Mouse (Mus musculus) heart, embryonic 13.5 days (tissue): ENCODE data around the gene Mgst2. TPM values are rescaled to one million over a fixed set of nuclear protein-coding genes. Genes with fewer than 3 reads are reported as not detected.
A peak's percentile ranks its signal among the peaks of the same experiment; 100 is the strongest.

Source experiments
- ATAC-seq: fragments of 200-750 bp; cut with Nextera tagmentation; 2 replicates; pipeline ENCODE4 v1.8.0; 2017; ENCODE audit warnings: moderate TSS enrichment; ENCODE audit not compliant: insufficient number of reproducible peaks, low FRiP score, low TSS enrichment; ENCODE audit errors: extremely low read depth
- H3K27ac ChIP-seq: fragments of 300-500 bp; sonication (generic); replicated peaks from 2 replicates; pipeline ENCODE4 v1.5.1; 2015; ENCODE audit warnings: moderate library complexity, mild to moderate bottlenecking, inconsistent platforms
- H3K27me3 ChIP-seq: fragments of 300-500 bp; sonication (generic); replicated peaks from 2 replicates; pipeline ENCODE4 v1.6.1; 2015; ENCODE audit warnings: mild to moderate bottlenecking, inconsistent platforms
- H3K36me3 ChIP-seq: fragments of 300-500 bp; sonication (generic); 2 replicates; pipeline ENCODE4 v1.6.1; 2015; ENCODE audit warnings: mild to moderate bottlenecking, inconsistent platforms
- H3K4me1 ChIP-seq: fragments of 300-500 bp; sonication (generic); 2 replicates; pipeline ENCODE4 v1.6.1; 2015; ENCODE audit warnings: inconsistent platforms
- H3K4me2 ChIP-seq: fragments of 300-500 bp; sonication (generic); 2 replicates; pipeline ENCODE4 v1.6.1; 2015; ENCODE audit warnings: inconsistent platforms, mild to moderate bottlenecking, moderate library complexity
- H3K4me3 ChIP-seq: fragments of 300-500 bp; sonication (generic); 2 replicates; pipeline ENCODE4 v1.5.1; 2015; ENCODE audit warnings: moderate library complexity, mild to moderate bottlenecking, inconsistent platforms
- H3K9ac ChIP-seq: fragments of 300-500 bp; sonication (generic); 2 replicates; pipeline ENCODE4 v1.6.1; 2015; ENCODE audit warnings: inconsistent platforms, mild to moderate bottlenecking, moderate library complexity
- H3K9me3 ChIP-seq: fragments of 300-500 bp; sonication (generic); 2 replicates; pipeline ENCODE4 v1.6.1; 2016; ENCODE audit warnings: inconsistent platforms
- WGBS: fragments of 180-500 bp; shearing (Covaris S2); methylation state at CpG from one replicate; pipeline ENCODE4 v1.1.7; 2015; ENCODE audit warnings: mixed read lengths; 5-methylcytosine and 5-hydroxymethylcytosine counted together
- polyA plus RNA-seq: library from polyadenylated mRNA; unstranded; fragments of >200 nt; fragmentation: Nextera tagmentation; extraction: Ambion mirVana; gene quantifications from 2 replicates; pipeline ENCODE4 v1.2.1, GENCODE M21; 2015

Mgst2 gene
- polyA plus RNA-seq, 1 experiment from 2014 or later = 2.4 TPM

- no peak overlapping the region for H3K9ac ChIP-seq
- H3K27me3 ChIP-seq = no peaks in the 10 kb centered on the region
- no peak overlapping the region for H3K4me3 ChIP-seq
- no peak overlapping the region for H3K27ac ChIP-seq
- WGBS = 63% methylated on average over 3 of the region's 3 CpGs
- H3K36me3 ChIP-seq = no peaks in the 10 kb centered on the region
- ATAC-seq = no peak
- no peak overlapping the region for H3K4me2 ChIP-seq
- H3K4me1 ChIP-seq = peaks cover 49% of the 10 kb centered on the region
- H3K9me3 ChIP-seq = no peaks in the 10 kb centered on the region
These were observed 57.3 kb downstream of the Mgst2 start for GRCm38 (mm10) chr3:51717455-51717854.

- Histone ChIP-seq H3K4me1 (peaks cover 44% of the 10 kb centered on the region), H3K27me3 (no peaks in the 10 kb centered on the region), H3K4me2 (no peak overlapping the region), H3K9me3 (no peaks in the 10 kb centered on the region), H3K36me3 (no peaks in the 10 kb centered on the region), H3K4me3 (no peak overlapping the region), H3K9ac (no peak overlapping the region), H3K27ac (no peak overlapping the region)
- 63% methylated on average over 4 of the region's 4 CpGs for WGBS
- no peak for ATAC-seq
These were observed 57.7 kb downstream of the Mgst2 start for GRCm38 (mm10) chr3:51717909-51718308.

- no peak overlapping the region for H3K4me3 ChIP-seq
- no peak overlapping the region for H3K4me2 ChIP-seq
- H3K27me3 ChIP-seq = no peaks in the 10 kb centered on the region
- no peak overlapping the region for H3K9ac ChIP-seq
- H3K4me1 ChIP-seq = peaks cover 44% of the 10 kb centered on the region
- peak overlapping the region; percentile 48; the same call in 1 of the 2 replicates for H3K27ac ChIP-seq
- no peak for ATAC-seq
- no peaks in the 10 kb centered on the region for H3K36me3 ChIP-seq
- H3K9me3 ChIP-seq = no peaks in the 10 kb centered on the region
- WGBS = 42% methylated on average over 3 of the region's 3 CpGs
These were observed 59.2 kb downstream of the Mgst2 start for GRCm38 (mm10) chr3:51719373-51719772.

GRCm38 (mm10) chr3:51719982-51720381 lies 59.8 kb downstream of the Mgst2 start:
- WGBS = 61% methylated on average over 1 of the region's 1 CpGs
- Histone ChIP-seq H3K27me3 (no peaks in the 10 kb centered on the region), H3K36me3 (no peaks in the 10 kb centered on the region), H3K27ac (0 out of 2 replicates have a peak overlapping the region, but pooled peaks have one; percentile 48), H3K4me1 (peaks cover 44% of the 10 kb centered on the region), H3K9ac (no peak overlapping the region), H3K9me3 (no peaks in the 10 kb centered on the region), H3K4me3 (no peak overlapping the region), H3K4me2 (no peak overlapping the region)
- no peak for ATAC-seq

GRCm38 (mm10) chr3:51726257-51726656 lies 66.1 kb downstream of the Mgst2 start:
- H3K4me1 ChIP-seq = peaks cover 64% of the 10 kb centered on the region

GRCm38 (mm10) chr3:51727487-51727886 lies 67.3 kb downstream of the Mgst2 start:
- Histone ChIP-seq H3K27me3 (no peaks in the 10 kb centered on the region), H3K4me1 (peaks cover 67% of the 10 kb centered on the region), H3K4me3 (no peak overlapping the region), H3K9me3 (no peaks in the 10 kb centered on the region), H3K4me2 (peak overlapping the region; percentile 60; the same call in 1 of the 2 replicates), H3K27ac (peak overlapping the region; percentile 95), H3K36me3 (no peaks in the 10 kb centered on the region), H3K9ac (peak overlapping the region; percentile 47)
- WGBS = 55% methylated on average over 3 of the region's 3 CpGs
- no peak for ATAC-seq

More at GRCm38 (mm10) chr3:51726257-51726656, 66.1 kb downstream of the Mgst2 start:
- WGBS = 56% methylated on average over 6 of the region's 6 CpGs
- H3K9me3 ChIP-seq = no peaks in the 10 kb centered on the region
- ATAC-seq = no peak
- H3K27ac ChIP-seq = peak overlapping the region; percentile 95
- H3K4me2 ChIP-seq = no peak overlapping the region
- no peak overlapping the region for H3K9ac ChIP-seq
- no peaks in the 10 kb centered on the region for H3K36me3 ChIP-seq
- H3K27me3 ChIP-seq = no peaks in the 10 kb centered on the region
- no peak overlapping the region for H3K4me3 ChIP-seq

GRCm38 (mm10) chr3:51727968-51728367 lies 67.8 kb downstream of the Mgst2 start:
- Histone ChIP-seq H3K9me3 (no peaks in the 10 kb centered on the region), H3K4me2 (peak overlapping the region; percentile 60), H3K4me3 (peak overlapping the region; percentile 21), H3K27me3 (no peaks in the 10 kb centered on the region), H3K36me3 (no peaks in the 10 kb centered on the region), H3K4me1 (peaks cover 71% of the 10 kb centered on the region), H3K27ac (peak overlapping the region; percentile 95), H3K9ac (peak overlapping the region; percentile 47)
- WGBS = 7% methylated on average over 8 of the region's 8 CpGs
- ATAC-seq = peak; percentile 40

GRCm38 (mm10) chr3:51728456-51728855 lies 68.3 kb downstream of the Mgst2 start:
- Histone ChIP-seq H3K9ac (peak overlapping the region; percentile 47), H3K4me2 (peak overlapping the region; percentile 60), H3K36me3 (no peaks in the 10 kb centered on the region), H3K27ac (peak overlapping the region; percentile 95), H3K4me3 (peak overlapping the region; percentile 21), H3K4me1 (peaks cover 74% of the 10 kb centered on the region), H3K27me3 (no peaks in the 10 kb centered on the region), H3K9me3 (no peaks in the 10 kb centered on the region)
- ATAC-seq = peak; percentile 90
- WGBS = 11% methylated on average over 12 of the region's 12 CpGs

- H3K9me3 ChIP-seq = no peaks in the 10 kb centered on the region
- peak overlapping the region; percentile 60 for H3K4me2 ChIP-seq
- H3K27ac ChIP-seq = peak overlapping the region; percentile 95
- ATAC-seq = no peak
- peak overlapping the region; percentile 44; the same call in 1 of the 2 replicates for H3K9ac ChIP-seq
- 59% methylated on average over 14 of the region's 14 CpGs for WGBS
- H3K4me3 ChIP-seq = no peak overlapping the region
- no peaks in the 10 kb centered on the region for H3K27me3 ChIP-seq
- H3K4me1 ChIP-seq = peaks cover 72% of the 10 kb centered on the region
- H3K36me3 ChIP-seq = no peaks in the 10 kb centered on the region
These were observed 69.2 kb downstream of the Mgst2 start for GRCm38 (mm10) chr3:51729109-51729918.

- WGBS = 82% methylated on average over 7 of the region's 7 CpGs
- H3K4me1 ChIP-seq = peaks cover 59% of the 10 kb centered on the region
- H3K9me3 ChIP-seq = no peaks in the 10 kb centered on the region
These were observed 70.5 kb downstream of the Mgst2 start for GRCm38 (mm10) chr3:51730662-51731061.

GRCm38 (mm10) chr3:51731949-51732636 lies 71.9 kb downstream of the Mgst2 start:
- no peak overlapping the region for H3K27ac ChIP-seq
- H3K9me3 ChIP-seq = no peaks in the 10 kb centered on the region
- no peak for ATAC-seq
- H3K27me3 ChIP-seq = 0 out of 2 replicates have a peak, but pooled peaks cover 3% of the 10 kb centered on the region
- no peak overlapping the region for H3K4me2 ChIP-seq
- WGBS = 90% methylated on average over 16 of the region's 16 CpGs
- H3K36me3 ChIP-seq = no peaks in the 10 kb centered on the region
- H3K4me3 ChIP-seq = no peak overlapping the region
- H3K9ac ChIP-seq = no peak overlapping the region
- H3K4me1 ChIP-seq = peaks cover 59% of the 10 kb centered on the region

More at GRCm38 (mm10) chr3:51730662-51731061, 70.5 kb downstream of the Mgst2 start:
- H3K27me3 ChIP-seq = 0 out of 2 replicates have a peak, but pooled peaks cover under 1% of the 10 kb centered on the region
- no peaks in the 10 kb centered on the region for H3K36me3 ChIP-seq
- no peak overlapping the region for H3K4me2 ChIP-seq
- no peak overlapping the region for H3K9ac ChIP-seq
- no peak overlapping the region for H3K27ac ChIP-seq
- no peak overlapping the region for H3K4me3 ChIP-seq
- ATAC-seq = no peak
